Comparison of ENCODE assay signal across 8 mouse cellular contexts in genomic region chr14:20785231-20785630, GRCm38 (mm10). TPM values are rescaled to one million over a fixed set of nuclear protein-coding genes. Genes with fewer than 3 reads are reported as not detected.
DNase-seq lines count a peak whose midpoint lies in the region; ATAC-seq and TF ChIP-seq lines count a peak whose summit lies in the region.

No protein-coding gene starts in this region.

- no peak for TF ChIP-seq EP300 in MEL (IDR thresholded peaks at IDR 0.05; ENCODE audit: low read depth in 1 of 2, low read length in 2 of 2)

- H3K9ac ChIP-seq in heart, embryonic 11.5 days (ENCODE audit: low read depth, low read length) = no peak overlapping the region
- no peak overlapping the region for H3K9ac ChIP-seq in MEL (ENCODE audit: control insufficient read depth, low read depth, low read length, poor library complexity, severe bottlenecking)
- H3K9ac ChIP-seq in liver, embryonic 11.5 days (ENCODE audit: low read depth, low read length) = no peak overlapping the region
- H3K9ac ChIP-seq in hindbrain, embryonic 16.5 days (ENCODE audit: low read depth, low read length) = no peak overlapping the region

- peaks cover 11% of the 10 kb centered on the region; the same call in 1 of the 2 replicates for H3K36me3 ChIP-seq in heart, embryonic 11.5 days (ENCODE audit: control insufficient read depth, insufficient read depth, low read length)
- H3K36me3 ChIP-seq in MEL (ENCODE audit: control insufficient read depth in 1 of 2, insufficient read depth in 2 of 2, low read length in 2 of 2) = peaks cover 3 to 14% of the 10 kb centered on the region in 2 experiments
- H3K36me3 ChIP-seq in liver, embryonic 11.5 days (ENCODE audit: control insufficient read depth, insufficient read depth, low read length) = peaks cover 5% of the 10 kb centered on the region; the same call in 1 of the 2 replicates
- no peaks in the 10 kb centered on the region for H3K36me3 ChIP-seq in spleen, adult 2 months (ENCODE audit: control insufficient read depth, insufficient read depth, low read length)
- peaks cover 7% of the 10 kb centered on the region for H3K36me3 ChIP-seq in hindbrain, embryonic 16.5 days (ENCODE audit: control insufficient read depth, insufficient read depth, low read length)

- no peaks in the 10 kb centered on the region for H3K9me3 ChIP-seq in heart, embryonic 11.5 days (replicated peaks; ENCODE audit: control insufficient read depth, low read length)
- H3K9me3 ChIP-seq in MEL (replicated peaks; ENCODE audit: insufficient read depth, low read length) = no peaks in the 10 kb centered on the region
- no peaks in the 10 kb centered on the region for H3K9me3 ChIP-seq in liver, embryonic 11.5 days (ENCODE audit: control insufficient read depth, low read length)
- H3K9me3 ChIP-seq in hindbrain, embryonic 16.5 days (ENCODE audit: control insufficient read depth, low read length) = no peaks in the 10 kb centered on the region

- H3K27ac ChIP-seq in heart, embryonic 11.5 days (ENCODE audit: low read depth, low read length) = 0 out of 2 replicates have a peak overlapping the region, but pooled peaks have one; percentile 12
- H3K27ac ChIP-seq in MEL (ENCODE audit: control insufficient read depth, low read depth, low read length) = no peak overlapping the region; the same call in 1 of the 2 replicates
- H3K27ac ChIP-seq in liver, embryonic 11.5 days (ENCODE audit: low read depth, low read length) = 0 out of 2 replicates have a peak overlapping the region, but pooled peaks have one; percentile 16
- H3K27ac ChIP-seq in spleen, adult 2 months (ENCODE audit: insufficient read depth, low read length) = peak overlapping the region; percentile 78
- no peak overlapping the region for H3K27ac ChIP-seq in hindbrain, embryonic 16.5 days (ENCODE audit: low read depth, low read length)

- no peak for TF ChIP-seq CTCF in MEL (IDR thresholded peaks at IDR 0.05 in 2 of 3, conservative IDR thresholded peaks at IDR 0.05 in 1 of 3; ENCODE audit: control insufficient read depth in 1 of 3, insufficient read depth in 1 of 3, low read depth in 2 of 3, low read length in 3 of 3, poor library complexity in 1 of 3, severe bottlenecking in 1 of 3)
- no peak for TF ChIP-seq CTCF in spleen, adult 2 months (IDR thresholded peaks at IDR 0.05; ENCODE audit: extremely low read depth, insufficient read depth, insufficient read length, insufficient replicate concordance)

- TF ChIP-seq RAD21 in MEL (IDR thresholded peaks at IDR 0.05; ENCODE audit: low read depth, low read length) = no peak

- no peak for ATAC-seq in heart, embryonic 11.5 days (replicated peaks; ENCODE audit: insufficient number of reproducible peaks, low FRiP score, low TSS enrichment)
- ATAC-seq in liver, embryonic 11.5 days (replicated peaks; ENCODE audit: low FRiP score) = no peak
- no peak for ATAC-seq in hindbrain, embryonic 16.5 days

- no peak for TF ChIP-seq POLR2A in MEL (IDR thresholded peaks at IDR 0.05; ENCODE audit: control insufficient read depth in 1 of 2, insufficient read depth in 1 of 2, low read depth in 1 of 2, low read length in 2 of 2, poor library complexity in 1 of 2)
- no peak for TF ChIP-seq POLR2A in spleen, adult 2 months (IDR thresholded peaks at IDR 0.05; ENCODE audit: low read depth, low read length)

- H3K4me3 ChIP-seq in heart, embryonic 11.5 days (ENCODE audit: low read depth, low read length) = no peak overlapping the region
- no peak overlapping the region for H3K4me3 ChIP-seq in MEL (ENCODE audit: control insufficient read depth in 1 of 2, insufficient read depth in 1 of 2, low read depth in 2 of 2, low read length in 2 of 2)
- no peak overlapping the region for H3K4me3 ChIP-seq in liver, embryonic 11.5 days (ENCODE audit: low read depth, low read length)
- no peak overlapping the region for H3K4me3 ChIP-seq in spleen, adult 2 months (ENCODE audit: extremely low read depth, insufficient read depth, insufficient read length)
- H3K4me3 ChIP-seq in hindbrain, embryonic 16.5 days (ENCODE audit: low read length) = no peak overlapping the region

- H3K27me3 ChIP-seq in heart, embryonic 11.5 days (ENCODE audit: control insufficient read depth, insufficient read depth, low read length) = no peaks in the 10 kb centered on the region
- H3K27me3 ChIP-seq in MEL (ENCODE audit: control insufficient read depth in 1 of 2, insufficient read depth in 2 of 2, low read length in 2 of 2) = no peaks in the 10 kb centered on the region
- H3K27me3 ChIP-seq in liver, embryonic 11.5 days (replicated peaks; ENCODE audit: control insufficient read depth, insufficient read depth, low read length) = no peaks in the 10 kb centered on the region
- no peaks in the 10 kb centered on the region for H3K27me3 ChIP-seq in spleen, adult 2 months (ENCODE audit: control insufficient read depth, insufficient read depth, low read length)
- no peaks in the 10 kb centered on the region for H3K27me3 ChIP-seq in hindbrain, embryonic 16.5 days (replicated peaks; ENCODE audit: control insufficient read depth, insufficient read depth, low read length)

- DNase-seq in heart, adult 18-20 months = no peak
- DNase-seq in MEL (ENCODE audit: low read depth, low spot score) = peak; percentile 64
- no peak for DNase-seq in liver, embryonic 11.5 days (ENCODE audit: low spot score)
- peak; percentile 48 to 68 for DNase-seq in spleen, adult 2 months (ENCODE audit: low read depth in 1 of 2, low spot score in 2 of 2)
- no peak for DNase-seq in left cerebral cortex, adult 8-10 months (ENCODE audit: low spot score in 2 of 2)
- DNase-seq in cerebellum, adult 11-12 months = no peak

- peaks cover 4% of the 10 kb centered on the region for H3K79me2 ChIP-seq in MEL (ENCODE audit: control insufficient read depth, insufficient read depth, low read length, poor library complexity)

- peaks cover 41% of the 10 kb centered on the region for H3K4me1 ChIP-seq in heart, embryonic 11.5 days (ENCODE audit: control insufficient read depth, insufficient read depth, low read length)
- peaks cover 0 to 13% of the 10 kb centered on the region in 2 experiments; a peak in 3 of 4 replicates for H3K4me1 ChIP-seq in MEL (ENCODE audit: control insufficient read depth in 1 of 2, insufficient read depth in 2 of 2, low read length in 2 of 2)
- H3K4me1 ChIP-seq in liver, embryonic 11.5 days (replicated peaks; ENCODE audit: control insufficient read depth, insufficient read depth, low read length) = peaks cover 30% of the 10 kb centered on the region
- H3K4me1 ChIP-seq in spleen, adult 2 months (ENCODE audit: control insufficient read depth, insufficient read depth, insufficient read length) = peaks cover 20% of the 10 kb centered on the region
- no peaks in the 10 kb centered on the region; the same call in 1 of the 2 replicates for H3K4me1 ChIP-seq in hindbrain, embryonic 16.5 days (ENCODE audit: control insufficient read depth, insufficient read depth, low read depth, low read length)

- 64% methylated on average over 1 of the region's 1 CpGs for WGBS in heart, embryonic 11.5 days (ENCODE audit: insufficient replicate concordance)
- WGBS in liver, embryonic 11.5 days = 46% methylated on average over 1 of the region's 1 CpGs
- 17% methylated on average over 1 of the region's 1 CpGs for WGBS in spleen, adult 2 months
- 81% methylated on average over 1 of the region's 1 CpGs for WGBS in hindbrain, embryonic 16.5 days

- H3K4me2 ChIP-seq in heart, embryonic 11.5 days = no peak overlapping the region
- H3K4me2 ChIP-seq in liver, embryonic 11.5 days = peak overlapping the region; percentile 6; the same call in 1 of the 2 replicates
- H3K4me2 ChIP-seq in hindbrain, embryonic 16.5 days (ENCODE audit: low read length) = no peak overlapping the region

TF ChIP-seq in MEL, 35 proteins besides CTCF, POLR2A, EP300 and RAD21:
- TF ChIP-seq HCFC1 (IDR thresholded peaks at IDR 0.05; ENCODE audit: low read depth, low read length) (0 out of 2 replicates have a peak, but pooled peaks have one; percentile 46), CHD2 (IDR thresholded peaks at IDR 0.05; ENCODE audit: low read length) (no peak)
TF ChIP-seq in MEL: peak in this region for 1.

RNA-seq across cellular contexts. Expression of gene Camk2g, which starts 8.7 kb away (rescaled TPM):
- 61.8 and 65.6 TPM in 2 replicates for polyA plus RNA-seq in heart, embryonic 11.5 days (2014; fragmentation: Nextera tagmentation; extraction: Ambion mirVana)
- 10 to 100 TPM; 43.8 to 47.7 TPM for total RNA-seq in heart, adult 18-20 months (2021)
- 14.1 and 15.6 TPM in 2 replicates for total RNA-seq in MEL (2012; rRNA removed)
- 10 to 100 TPM in 1 of 2 experiments, not detected in 1; 27.1 TPM for polyA plus RNA-seq in MEL (2012; ENCODE audit: insufficient read depth in 1 of 2, insufficient read length in 2 of 2, low read depth in 1 of 2, low replicate concordance in 2 of 2, missing spikeins in 1 of 2)
- 23.0 and 28.6 TPM in 2 replicates for polyA plus RNA-seq in liver, embryonic 11.5 days (2014; fragmentation: Nextera tagmentation; extraction: Ambion mirVana)
- 15.7 and 15.8 TPM in 2 replicates for polyA plus RNA-seq in spleen, adult 2 months (2012; rRNA removed)
- 100 to 1,000 TPM; 341 to 406 (median 386) TPM for total RNA-seq in left cerebral cortex, adult 8-10 months (2022)
- polyA plus RNA-seq in hindbrain, embryonic 16.5 days (2015; fragmentation: Nextera tagmentation; extraction: Ambion mirVana) = 214 and 241 TPM in 2 replicates

RNA-seq across cellular contexts. Expression of gene Ndst2, which starts 50.9 kb away (rescaled TPM):
- polyA plus RNA-seq in heart, embryonic 11.5 days (2014; fragmentation: Nextera tagmentation; extraction: Ambion mirVana) = 18.7 and 19.1 TPM in 2 replicates
- total RNA-seq in heart, adult 18-20 months (2021) = 1 to 10 TPM; 6.4 to 8.3 TPM
- total RNA-seq in MEL (2012; rRNA removed) = 34.4 and 39.5 TPM in 2 replicates
- polyA plus RNA-seq in MEL (2012; ENCODE audit: insufficient read depth in 1 of 2, insufficient read length in 2 of 2, low read depth in 1 of 2, low replicate concordance in 2 of 2, missing spikeins in 1 of 2) = 10 to 100 TPM; 37.1 to 54.0 TPM
- polyA plus RNA-seq in liver, embryonic 11.5 days (2014; fragmentation: Nextera tagmentation; extraction: Ambion mirVana) = 32.6 and 34.5 TPM in 2 replicates
- polyA plus RNA-seq in spleen, adult 2 months (2012; rRNA removed) = 41.6 and 43.2 TPM in 2 replicates
- total RNA-seq in left cerebral cortex, adult 8-10 months (2022) = 10 to 100 TPM; 17.3 to 22.4 (median 20.1) TPM
- 16.7 and 20.8 TPM in 2 replicates for polyA plus RNA-seq in hindbrain, embryonic 16.5 days (2015; fragmentation: Nextera tagmentation; extraction: Ambion mirVana)

RNA-seq across cellular contexts. Expression of gene Plau, which starts 51.2 kb away (rescaled TPM):
- polyA plus RNA-seq in heart, embryonic 11.5 days (2014; fragmentation: Nextera tagmentation; extraction: Ambion mirVana) = 0.37 and 0.66 TPM in 2 replicates
- 1 to 10 TPM; 3.8 to 4.0 TPM for total RNA-seq in heart, adult 18-20 months (2021)
- total RNA-seq in MEL (2012; rRNA removed) = not detected in 2 replicates
- under 1 TPM in 1 of 2 experiments, not detected in 1; 0.04 TPM for polyA plus RNA-seq in MEL (2012; ENCODE audit: insufficient read depth in 1 of 2, insufficient read length in 2 of 2, low read depth in 1 of 2, low replicate concordance in 2 of 2, missing spikeins in 1 of 2)
- 0.49 and 0.88 TPM in 2 replicates for polyA plus RNA-seq in liver, embryonic 11.5 days (2014; fragmentation: Nextera tagmentation; extraction: Ambion mirVana)
- 1.0 and 1.2 TPM in 2 replicates for polyA plus RNA-seq in spleen, adult 2 months (2012; rRNA removed)
- 10 to 100 TPM in 2 of 4 experiments, 1 to 10 TPM in 2; 6.6 to 19.8 (median 10.3) TPM for total RNA-seq in left cerebral cortex, adult 8-10 months (2022)
- polyA plus RNA-seq in hindbrain, embryonic 16.5 days (2015; fragmentation: Nextera tagmentation; extraction: Ambion mirVana) = 0.17 and 0.56 TPM in 2 replicates

Comparison
In these comparisons a context has a peak if more than half of its experiments do, and no peak if none do; other contexts are left out.
1. H3K27ac ChIP-seq: peak in heart, embryonic 11.5 days (single experiment), liver, embryonic 11.5 days (single experiment) and spleen, adult 2 months (single experiment); none in MEL (single experiment) and hindbrain, embryonic 16.5 days (single experiment).
2. DNase-seq: peak in MEL (single experiment) and spleen, adult 2 months (2 of 2); none in heart, adult 18-20 months (0 of 2), liver, embryonic 11.5 days (single experiment), left cerebral cortex, adult 8-10 months (0 of 2) and cerebellum, adult 11-12 months (single experiment).